Mouse (Mus musculus) thymus, adult 18-20 months (tissue): ENCODE results near the gene Fbxo36.

Experiments used
- DNase-seq, 2 experiments: peaks; one replicate each; pipeline ENCODE4 v3.0.0; 2022; ENCODE audit warnings: mixed read lengths in 2 of 2

The Fbxo36 gene

DNA sequence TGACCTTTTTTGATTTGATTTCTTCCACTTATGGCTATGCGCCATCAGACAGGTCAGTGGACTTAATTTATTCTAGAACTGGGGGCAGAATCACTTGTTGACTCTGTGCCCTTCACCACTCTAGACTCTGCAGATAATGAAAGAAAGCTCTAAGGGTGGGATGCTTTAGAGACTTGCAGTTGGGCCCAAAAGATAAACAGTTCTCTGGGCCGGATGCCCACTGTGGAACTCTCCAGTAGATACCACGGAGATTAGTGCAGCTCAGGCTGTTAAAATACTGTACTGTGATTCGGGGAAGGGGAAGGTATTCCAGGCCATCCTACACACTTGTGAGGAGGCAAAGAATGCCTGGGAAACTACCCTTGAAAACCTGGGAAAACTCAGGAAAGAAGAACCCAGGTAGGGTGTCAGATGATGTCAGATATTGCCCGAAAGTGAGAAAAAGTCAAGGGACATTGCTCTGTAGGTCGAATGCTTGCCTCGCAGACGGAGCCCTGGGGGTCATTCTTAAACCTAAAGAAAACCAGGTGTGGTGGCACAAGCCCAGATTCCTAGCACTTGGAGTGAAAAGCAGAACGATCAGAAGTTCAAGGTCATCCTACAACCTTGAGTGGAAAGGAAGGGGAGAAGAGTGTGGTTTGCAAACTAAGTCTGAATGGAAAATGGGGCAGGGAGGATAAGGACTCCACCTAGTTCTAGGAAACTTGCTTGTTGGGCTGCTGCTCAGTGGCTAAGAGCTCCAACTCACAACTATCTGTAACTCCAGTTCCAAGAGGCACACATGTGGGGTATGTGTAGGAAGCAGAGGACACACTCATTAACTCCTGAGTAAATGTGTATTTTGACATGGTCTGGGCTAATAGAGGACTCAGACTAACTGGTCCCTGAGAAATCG is 21.0 kb downstream of the Fbxo36 start:
- no peak for DNase-seq

DNA sequence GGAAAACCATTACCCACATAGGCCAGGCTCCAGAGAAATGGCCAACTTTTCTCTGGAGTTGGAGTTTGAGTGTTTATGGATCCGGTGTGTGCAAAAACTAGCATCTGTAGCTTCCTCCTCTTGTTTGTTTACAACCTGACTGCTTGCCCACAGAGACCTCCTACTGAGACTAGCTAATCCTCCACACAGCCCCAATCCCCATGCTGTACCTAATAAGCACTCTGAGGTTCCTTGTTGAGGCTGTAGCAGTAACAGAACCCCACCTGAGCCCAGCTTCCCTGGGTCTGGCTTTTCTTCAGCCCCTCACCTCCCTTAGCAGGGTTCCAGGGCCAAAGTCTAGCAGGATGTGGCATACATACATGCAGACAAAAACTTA is 21.6 kb downstream of the Fbxo36 start:
- no peak for DNase-seq

- DNase-seq, result no peak
These were observed 25.0 kb downstream of the Fbxo36 start for GRCm38 (mm10) chr1:84864645-84865044.

DNA sequence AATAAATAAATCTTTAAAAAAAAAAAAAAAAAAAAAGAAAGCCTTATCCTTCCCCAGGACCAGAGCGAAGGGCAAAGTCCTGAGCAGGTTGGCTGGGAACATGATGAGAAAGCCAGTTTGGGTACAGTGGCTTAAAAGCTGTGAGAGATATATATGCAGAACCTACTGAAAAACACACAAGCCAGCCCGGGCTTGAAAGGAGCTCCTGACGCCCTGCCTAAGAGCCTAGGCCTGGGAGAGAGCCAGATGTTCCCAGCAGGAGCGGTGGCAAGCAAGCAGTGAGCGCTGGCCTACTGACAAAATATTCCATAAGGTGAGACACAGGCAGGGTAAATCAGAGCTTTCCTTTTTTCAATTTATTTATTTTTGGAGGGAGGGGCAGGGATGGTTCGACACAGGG is 26.6 kb downstream of the Fbxo36 start:
- DNase-seq, result no peak

DNA sequence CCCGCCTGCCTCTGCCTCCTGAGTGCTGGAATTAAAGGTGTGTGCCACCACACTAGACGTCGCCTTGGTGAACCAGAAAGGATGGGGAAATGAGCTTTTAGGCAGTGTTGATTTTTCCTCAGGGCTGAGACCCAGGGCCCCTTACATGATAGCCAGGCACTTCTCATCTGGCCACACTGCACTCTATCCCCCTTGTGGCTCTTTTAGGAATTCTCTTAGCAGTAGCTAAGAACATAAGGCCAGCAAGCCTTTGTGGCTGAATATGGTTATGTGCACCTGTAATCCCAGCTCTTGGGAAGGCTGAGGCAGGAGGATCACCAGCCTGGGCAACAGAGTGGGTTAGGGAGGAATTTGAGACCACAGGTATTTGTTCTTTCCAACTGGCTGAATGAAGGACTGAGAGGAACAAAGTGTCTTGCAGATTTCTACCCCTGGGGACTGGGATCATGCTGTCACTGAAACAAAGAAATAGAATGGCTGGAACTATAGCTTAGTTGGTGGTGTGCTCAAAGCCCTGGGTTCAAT is 27.1 kb downstream of the Fbxo36 start:
- no peak for DNase-seq

DNA sequence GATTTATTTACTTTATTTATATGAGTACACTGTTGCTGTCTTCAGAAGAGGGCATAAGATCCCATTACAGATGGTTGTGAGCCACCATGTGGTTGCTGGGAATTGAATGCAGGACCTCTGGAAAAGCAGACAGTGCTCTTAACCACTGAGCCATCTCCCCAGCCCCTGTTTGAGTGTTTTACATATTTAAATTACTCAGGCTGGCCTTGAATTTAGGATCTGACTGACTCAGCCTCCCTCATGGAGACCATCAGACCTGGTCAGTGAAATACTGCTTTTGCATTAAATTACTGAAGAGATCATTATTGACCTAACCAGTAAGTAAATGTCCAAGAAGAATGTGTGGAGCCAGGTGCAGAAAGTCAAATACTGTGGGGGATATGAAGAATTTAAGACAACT is 28.7 kb downstream of the Fbxo36 start:
- DNase-seq, result no peak

DNA sequence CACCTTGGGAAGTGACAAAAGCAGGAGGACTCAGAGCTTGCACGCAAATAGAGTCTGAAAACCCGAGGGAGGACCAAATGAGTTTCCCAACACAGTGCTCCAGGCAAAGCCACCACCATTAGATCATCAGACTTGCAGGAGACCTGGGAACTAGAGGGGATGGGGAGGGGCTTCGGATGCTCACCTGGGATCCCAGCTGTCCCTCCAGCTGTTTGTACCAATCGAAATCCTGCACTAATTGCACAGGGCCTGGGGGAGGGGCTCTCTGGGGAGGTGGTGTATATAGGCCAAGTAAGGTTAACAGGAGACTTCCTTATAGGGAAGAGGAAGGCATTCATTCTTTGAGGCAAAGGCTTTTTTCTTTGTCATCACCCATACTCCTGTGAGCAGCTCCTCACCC is 29.2 kb downstream of the Fbxo36 start:
- DNase-seq, result no peak

DNA sequence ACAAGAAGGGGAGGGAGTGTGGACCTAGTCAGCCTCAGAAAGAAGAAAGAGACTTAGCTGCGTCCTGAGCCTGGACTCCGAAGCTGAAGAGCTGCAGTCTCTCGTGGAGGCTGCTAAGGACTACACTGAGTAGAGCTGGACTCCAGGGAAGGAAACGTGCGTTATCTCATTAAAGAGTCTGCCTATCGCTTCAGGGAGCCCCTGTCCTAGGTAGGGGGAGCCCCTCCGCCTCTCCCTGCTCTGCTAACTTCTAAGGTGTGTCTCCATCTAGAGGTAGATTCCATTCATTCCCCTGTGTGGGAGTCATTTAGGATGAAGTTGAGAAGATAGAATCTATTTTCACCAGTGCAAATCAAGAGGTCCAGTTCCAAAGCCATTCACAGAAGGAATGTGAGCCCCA is 29.9 kb downstream of the Fbxo36 start:
- no peak for DNase-seq

- no peak for DNase-seq
These were observed 31.5 kb downstream of the Fbxo36 start for GRCm38 (mm10) chr1:84871131-84871530.

DNA sequence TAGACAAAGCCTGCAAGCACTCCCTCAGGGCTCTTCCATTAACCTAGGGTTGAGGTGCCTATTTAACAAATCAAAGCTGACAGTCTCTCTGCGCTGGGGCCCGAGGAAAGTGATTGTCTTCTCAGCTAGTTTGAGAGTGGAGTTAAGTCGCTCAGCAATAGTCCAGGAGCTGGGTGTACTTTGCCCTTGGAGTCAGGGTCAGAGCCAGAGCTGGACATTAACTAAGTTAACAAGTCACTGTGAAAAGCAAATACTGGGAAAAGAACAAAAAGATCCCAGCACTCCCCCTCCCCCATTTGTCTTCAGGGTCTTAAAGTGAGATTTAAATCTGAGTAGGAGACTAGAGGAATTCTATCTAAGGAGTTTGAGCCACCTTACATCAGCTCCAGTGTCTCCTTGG is 32.5 kb downstream of the Fbxo36 start:
- DNase-seq, result no peak

- no peak for DNase-seq
These were observed 33.3 kb downstream of the Fbxo36 start for GRCm38 (mm10) chr1:84872939-84873338.

DNA sequence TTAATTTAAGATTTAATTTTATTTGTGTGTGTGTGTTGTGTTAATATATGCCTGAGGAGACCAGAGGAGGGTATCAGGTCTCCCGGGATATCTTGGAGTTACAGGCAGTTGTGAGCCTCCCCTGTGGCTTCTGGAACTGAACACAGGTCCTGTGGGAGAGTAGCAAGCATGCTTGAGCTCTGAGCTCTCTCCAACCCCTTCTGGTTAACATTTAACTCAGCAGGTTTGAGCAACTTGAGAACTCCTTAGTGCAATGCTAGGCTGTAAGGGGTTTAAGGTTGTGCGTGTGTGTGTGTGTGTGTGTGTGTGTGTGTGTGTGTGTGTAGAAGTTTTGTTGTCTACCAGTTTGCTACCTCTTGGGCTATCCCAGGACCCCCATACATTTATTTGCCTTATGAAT is 37.9 kb downstream of the Fbxo36 start:
- DNase-seq, result no peak

DNA sequence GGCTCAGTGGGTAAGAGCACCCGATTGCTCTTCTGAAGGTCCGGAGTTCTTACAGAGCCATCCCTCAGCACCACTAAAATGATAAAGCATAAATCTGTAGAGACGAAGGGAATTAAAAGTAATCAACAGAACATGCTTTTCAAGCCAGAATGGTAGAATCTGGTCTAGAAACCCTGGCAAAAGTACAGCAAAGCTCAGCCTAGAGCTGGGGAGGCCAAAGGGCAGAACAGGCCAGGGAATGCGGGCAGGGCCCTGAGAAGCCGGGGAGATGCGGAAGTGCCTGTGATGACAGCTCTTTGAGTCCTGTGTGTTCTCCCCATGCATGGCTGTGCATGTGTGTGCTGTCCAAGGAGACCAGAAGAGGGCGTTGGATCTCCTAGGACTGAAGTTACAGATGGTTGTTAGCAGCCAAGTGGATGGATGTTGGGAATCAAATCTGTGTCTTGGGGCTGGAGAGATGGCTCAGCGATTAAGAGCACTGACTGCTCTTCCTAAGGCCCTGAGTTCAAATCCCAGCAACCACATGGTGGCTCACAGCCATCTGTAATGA is 40.0 kb downstream of the Fbxo36 start:
- DNase-seq, result no peak

DNA sequence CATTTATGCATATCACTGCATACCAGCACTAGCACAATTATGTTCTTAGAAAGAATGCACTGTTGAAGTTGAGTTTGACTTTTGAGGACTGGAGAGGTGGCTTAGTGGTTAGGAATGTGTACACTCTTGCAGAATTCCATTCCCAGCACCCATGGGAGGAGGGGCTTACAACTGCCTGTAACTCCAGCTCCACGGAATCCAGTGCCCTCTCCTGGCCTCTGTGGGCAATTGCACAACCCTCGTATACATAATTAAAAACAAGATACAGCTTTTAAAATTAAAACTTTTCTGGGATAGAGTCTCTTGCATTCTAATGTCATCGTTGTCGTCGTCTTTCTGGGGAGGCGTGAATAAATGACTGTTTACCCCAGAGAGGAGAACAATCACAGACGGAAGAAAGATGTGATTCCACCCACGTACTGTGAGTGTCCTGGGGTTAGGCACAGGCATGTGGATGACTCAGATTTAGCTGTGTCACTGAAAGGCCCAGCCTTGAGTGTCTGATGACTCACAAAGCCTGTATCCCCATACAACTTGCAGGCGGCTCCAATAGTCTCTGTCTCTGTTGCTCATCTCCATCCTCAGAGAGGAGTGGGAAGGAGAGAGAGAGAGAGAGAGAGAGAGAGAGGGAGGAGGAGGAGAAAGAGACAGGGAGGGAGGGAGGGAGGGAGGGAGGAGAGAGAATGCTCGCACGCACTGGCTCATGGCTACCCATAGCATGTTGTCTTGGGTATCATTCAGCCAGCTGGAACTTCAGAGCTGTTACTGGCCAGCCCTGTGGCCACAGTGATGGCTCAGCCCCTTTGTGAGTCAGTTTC is 41.8 kb downstream of the Fbxo36 start:
- no peak for DNase-seq

GRCm38 (mm10) chr1:84882066-84882532 is 42.5 kb downstream of the Fbxo36 start:
- DNase-seq, result no peak

DNA sequence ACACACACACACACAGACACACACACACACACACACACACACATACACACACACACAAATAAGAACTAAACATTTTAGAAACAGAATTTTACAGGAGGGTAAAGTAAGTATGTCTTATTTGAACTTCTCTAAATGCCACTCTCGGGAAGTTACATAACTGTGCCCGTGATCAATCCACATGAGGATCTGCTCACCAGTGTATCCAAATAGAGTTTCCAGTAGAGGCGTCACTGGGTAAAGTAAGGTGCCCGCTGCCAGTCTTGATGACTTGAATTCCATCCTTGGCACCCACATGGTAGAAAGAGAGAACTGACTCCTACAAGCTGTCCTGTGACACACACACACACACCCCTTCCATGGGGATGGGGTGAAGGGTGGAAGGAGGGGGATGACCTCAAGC is 43.3 kb downstream of the Fbxo36 start:
- DNase-seq, result no peak

DNA sequence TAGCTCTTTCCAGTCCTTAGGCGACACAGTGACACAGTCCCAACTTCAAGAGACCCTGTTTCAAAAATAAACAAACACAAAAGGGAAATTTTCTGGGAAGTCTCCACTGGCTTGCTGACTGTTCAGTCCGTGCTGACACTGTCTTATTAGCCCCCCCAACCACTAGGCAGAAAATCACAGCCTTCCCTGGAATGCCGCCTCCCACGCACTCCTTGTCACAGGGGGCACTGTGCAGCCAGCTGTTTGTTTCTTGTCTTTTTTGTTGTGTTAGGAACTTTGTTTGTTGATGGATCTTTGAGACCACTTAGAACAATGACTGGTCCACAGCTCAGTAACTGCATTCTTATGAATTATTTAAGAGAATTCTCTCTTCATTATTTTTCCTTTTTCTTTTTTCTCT is 44.2 kb downstream of the Fbxo36 start:
- no peak for DNase-seq

GRCm38 (mm10) chr1:84885174-84885573 is 45.5 kb downstream of the Fbxo36 start:
- DNase-seq, result no peak

DNA sequence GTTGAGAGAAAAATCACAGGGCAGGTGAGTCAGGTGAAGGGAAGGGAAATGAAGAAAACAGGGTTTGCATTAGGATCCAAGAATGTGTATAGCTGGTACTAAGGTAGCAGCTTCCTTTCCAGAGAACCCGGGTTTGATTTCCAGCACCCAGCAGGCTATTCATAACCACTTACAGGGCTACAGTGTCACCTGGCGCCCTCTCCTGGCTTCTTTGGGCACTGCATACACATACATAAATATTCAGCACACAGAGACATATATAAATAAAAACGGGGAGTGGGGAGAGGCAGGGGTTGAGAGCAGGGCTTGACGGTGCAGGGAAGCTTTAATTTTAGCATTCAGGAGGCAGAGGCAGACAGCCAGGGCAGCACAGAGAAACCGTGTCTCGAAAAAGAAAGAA is 46.3 kb downstream of the Fbxo36 start:
- no peak for DNase-seq

DNA sequence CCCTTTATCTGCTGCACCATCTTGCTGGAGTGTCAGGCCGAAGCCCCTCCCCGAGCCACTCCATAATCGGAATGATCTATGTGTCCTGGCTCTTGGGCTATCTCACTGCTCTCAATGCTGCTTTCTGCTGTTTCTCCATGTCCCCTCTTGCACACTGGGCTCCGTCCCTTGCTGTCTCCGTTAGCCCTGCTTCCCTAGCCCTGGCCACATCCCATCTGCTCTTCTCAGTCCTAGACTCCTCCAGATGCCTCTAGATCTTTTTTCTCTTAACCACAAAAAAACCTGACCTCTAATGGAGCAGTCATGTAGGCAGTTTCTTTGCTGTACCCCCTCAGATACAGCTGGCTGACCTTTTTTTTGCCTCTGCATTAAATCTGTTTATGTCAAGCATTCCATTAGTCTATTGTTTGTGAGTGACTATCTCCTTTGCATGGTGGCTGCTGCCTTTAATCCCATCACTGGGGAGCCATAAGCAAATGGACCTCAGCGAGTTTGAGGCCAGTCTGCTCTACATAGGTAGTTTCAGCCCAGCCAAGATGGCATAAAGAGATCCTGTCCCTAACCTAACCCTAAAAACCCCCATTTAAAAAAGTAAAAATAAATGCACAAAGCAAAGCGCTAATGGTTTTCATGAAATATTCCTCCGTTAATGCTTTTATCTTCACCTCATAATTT is 49.8 kb downstream of the Fbxo36 start:
- no peak for DNase-seq

GRCm38 (mm10) chr1:84890005-84890393 is 50.4 kb downstream of the Fbxo36 start:
- DNase-seq, result no peak

DNA sequence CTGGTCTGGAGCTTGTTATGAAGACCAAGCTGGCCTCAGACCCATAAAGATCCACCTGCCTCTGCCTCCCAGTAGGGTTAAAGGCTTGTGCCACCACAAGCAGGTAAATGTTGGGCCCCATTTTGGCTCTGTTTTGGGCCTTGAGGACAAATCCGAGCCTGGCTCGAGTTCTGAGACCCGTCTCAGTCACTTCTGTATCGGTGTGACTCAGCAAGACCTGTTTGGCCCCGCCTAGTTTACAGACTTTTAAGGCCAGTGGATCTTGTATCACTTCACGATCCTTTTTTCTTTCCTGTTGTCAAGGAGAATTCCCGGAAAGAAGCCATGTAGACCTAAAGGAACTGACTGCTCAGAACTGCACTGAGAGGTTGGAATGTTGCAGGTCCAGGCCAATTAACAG is 50.9 kb downstream of the Fbxo36 start:
- no peak for DNase-seq

- DNase-seq, result no peak
These were observed 52.1 kb downstream of the Fbxo36 start for GRCm38 (mm10) chr1:84891746-84892145.
